Mouse (Mus musculus) CD4-positive helper T cell, adult 2 months (primary cell): ENCODE results near the gene Dtnbp1.

ENCODE experiments used
- DNase-seq: peaks from one replicate; pipeline ENCODE4 v3.0.0-alpha.2; 2012; ENCODE audit warnings: low read depth, missing footprints, low spot score

Dtnbp1 gene

GRCm38 (mm10) chr13:45001228-45001910 lies 578 bp downstream of the Dtnbp1 start:
- peak; percentile 70 for DNase-seq

GRCm38 (mm10) chr13:45000836-45001227 lies 1.1 kb downstream of the Dtnbp1 start:
- peak; percentile 61 for DNase-seq

GRCm38 (mm10) chr13:44999211-44999610 lies 2.7 kb downstream of the Dtnbp1 start:
- DNase-seq: no peak

GRCm38 (mm10) chr13:44996339-44996738 lies 5.6 kb downstream of the Dtnbp1 start:
- no peak for DNase-seq

- DNase-seq: no peak
Observed at GRCm38 (mm10) chr13:44992550-44993205, 9.3 kb downstream of the Dtnbp1 start.

- DNase-seq: no peak
Observed at GRCm38 (mm10) chr13:44991936-44992335, 10.0 kb downstream of the Dtnbp1 start.

GRCm38 (mm10) chr13:44990073-44990682 lies 11.8 kb downstream of the Dtnbp1 start:
- no peak for DNase-seq

GRCm38 (mm10) chr13:44986352-44986751 lies 15.6 kb downstream of the Dtnbp1 start:
- DNase-seq: no peak

GRCm38 (mm10) chr13:44985321-44985720 lies 16.6 kb downstream of the Dtnbp1 start:
- no peak for DNase-seq

GRCm38 (mm10) chr13:44983635-44984401 lies 18.1 kb downstream of the Dtnbp1 start:
- DNase-seq: no peak

- DNase-seq: no peak
Observed at GRCm38 (mm10) chr13:44982799-44983198, 19.1 kb downstream of the Dtnbp1 start.

- no peak for DNase-seq
Observed at GRCm38 (mm10) chr13:44979433-44979832, 22.5 kb downstream of the Dtnbp1 start.

GRCm38 (mm10) chr13:44977483-44978141 lies 24.3 kb downstream of the Dtnbp1 start:
- DNase-seq: peak; percentile 44

- no peak for DNase-seq
Observed at GRCm38 (mm10) chr13:44977059-44977458, 24.9 kb downstream of the Dtnbp1 start.

GRCm38 (mm10) chr13:44960542-44961291 lies 41.2 kb downstream of the Dtnbp1 start:
- DNase-seq: no peak

GRCm38 (mm10) chr13:44957049-44957448 lies 44.9 kb downstream of the Dtnbp1 start:
- no peak for DNase-seq

GRCm38 (mm10) chr13:44955781-44956180 lies 46.2 kb downstream of the Dtnbp1 start:
- no peak for DNase-seq

- no peak for DNase-seq
Observed at GRCm38 (mm10) chr13:44954232-44954568, 47.7 kb downstream of the Dtnbp1 start.

GRCm38 (mm10) chr13:44953546-44954231 lies 48.3 kb downstream of the Dtnbp1 start:
- no peak for DNase-seq

GRCm38 (mm10) chr13:44952393-44953086 lies 49.4 kb downstream of the Dtnbp1 start:
- no peak for DNase-seq
